Mouse (Mus musculus) left cerebral cortex, adult 18-20 months (tissue): ENCODE results near the gene Iapp. TPM values are rescaled to one million over a fixed set of nuclear protein-coding genes. Genes with fewer than 3 reads are reported as not detected.
"Not testable (repeated sequence)": the region's sequence is repeated elsewhere in the genome, so short reads cannot be mapped to it uniquely, and the experiment has no call there.

Experiments
- DNase-seq, 2 experiments: peaks; one replicate each; pipeline ENCODE4 v3.0.0; 2021 to 2022; ENCODE audit warnings: low spot score in 2 of 2, mixed read lengths in 1 of 2
- long read RNA-seq, 2 experiments: library from polyadenylated mRNA; stranded (forward); transcript quantifications; one replicate each; pipeline ENCODE4 v2.0.0; 2021
- total RNA-seq, 2 experiments: library from RNA; stranded (reverse); gene quantifications; 2 replicates each; pipeline ENCODE4 v1.2.3; 2021

Gene Iapp
- total RNA-seq: not detected
- long read RNA-seq, experiment 1: 0 reads
- long read RNA-seq, experiment 2: 0 reads

DNA sequence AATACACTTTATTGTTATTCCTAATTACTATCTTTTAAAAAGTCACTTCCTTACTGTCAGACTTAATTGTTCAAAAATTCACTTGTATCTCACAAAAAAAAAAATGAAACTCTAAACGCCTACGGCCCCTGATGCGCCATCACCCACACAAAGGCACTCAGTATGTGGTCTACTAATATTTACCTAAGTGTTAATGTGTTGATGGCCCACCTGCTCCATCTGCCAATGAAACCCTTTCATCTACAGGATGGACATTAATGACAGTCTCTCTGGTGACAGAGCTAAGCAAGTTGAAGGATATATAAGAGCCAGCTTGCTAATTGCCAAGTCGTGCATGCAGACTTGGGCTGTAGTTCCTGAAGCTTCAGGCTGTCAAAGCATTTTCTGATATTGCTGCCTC lies at the start of gene Iapp:
Gene Iapp, plus strand, starts transcription at position 326 of the 400 bp plus-strand sequence.
- DNase-seq: no peak

- not testable (repeated sequence) for DNase-seq
Observed at GRCm38 (mm10) chr6:142250738-142251307, 47.4 kb upstream of the Iapp start.

- DNase-seq: no peak
Observed at GRCm38 (mm10) chr6:142275721-142276442, 22.3 kb upstream of the Iapp start.

GRCm38 (mm10) chr6:142289413-142290118 lies 8.7 kb upstream of the Iapp start:
- no peak for DNase-seq

GRCm38 (mm10) chr6:142305076-142305475 lies 6.9 kb downstream of the Iapp start:
- no peak for DNase-seq

DNA sequence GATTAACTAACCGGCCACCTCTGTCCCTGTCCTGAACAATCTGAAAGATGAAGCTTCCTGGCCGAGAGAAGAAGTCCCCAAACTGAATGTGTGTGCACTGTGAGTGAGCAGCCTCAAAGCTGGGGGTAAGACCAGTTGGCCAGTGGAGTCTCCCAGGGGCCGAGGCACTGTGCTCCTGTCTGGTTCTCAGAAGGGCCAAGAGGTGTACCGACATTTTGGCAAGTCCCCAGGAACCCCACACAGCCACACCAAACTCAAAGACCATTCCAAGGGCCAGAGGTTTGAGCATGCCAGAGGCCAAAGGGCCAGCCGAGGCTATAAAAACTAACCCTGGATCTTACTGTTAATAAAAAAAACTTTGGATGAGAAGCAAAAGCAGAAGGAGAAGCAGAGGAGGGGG lies 16.1 kb downstream of the Iapp start:
- no peak for DNase-seq

GRCm38 (mm10) chr6:142317106-142317505 lies 18.9 kb downstream of the Iapp start:
- DNase-seq: no peak

GRCm38 (mm10) chr6:142322881-142323280 lies 24.7 kb downstream of the Iapp start, which contains the start of gene Slco1a5:
Gene Slco1a5 (minus strand): TSS chr6:142322981.
- DNase-seq: no peak

GRCm38 (mm10) chr6:142326598-142326997 lies 28.4 kb downstream of the Iapp start:
- DNase-seq: no peak

GRCm38 (mm10) chr6:142329201-142329600 lies 31.0 kb downstream of the Iapp start:
- no peak for DNase-seq

DNA sequence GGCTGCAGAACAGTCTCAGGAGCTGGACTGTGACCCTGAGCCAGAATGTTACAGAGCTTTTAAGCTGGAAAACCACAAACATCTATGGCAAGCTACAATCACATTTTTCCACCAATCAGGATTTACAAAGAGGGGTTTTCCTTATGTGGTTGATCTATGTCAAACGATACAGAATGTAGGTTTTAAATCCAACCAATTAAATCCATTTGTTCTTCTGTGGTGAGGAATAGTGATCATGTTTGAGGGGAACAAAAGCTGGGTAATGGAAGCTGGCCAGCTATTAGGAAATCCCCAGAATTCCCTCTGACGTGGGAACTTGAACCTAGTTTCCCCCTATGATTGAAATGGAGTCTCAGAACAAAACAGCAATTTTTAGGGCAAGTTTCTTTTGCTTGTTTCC lies 40.7 kb downstream of the Iapp start:
- no peak for DNase-seq

DNA sequence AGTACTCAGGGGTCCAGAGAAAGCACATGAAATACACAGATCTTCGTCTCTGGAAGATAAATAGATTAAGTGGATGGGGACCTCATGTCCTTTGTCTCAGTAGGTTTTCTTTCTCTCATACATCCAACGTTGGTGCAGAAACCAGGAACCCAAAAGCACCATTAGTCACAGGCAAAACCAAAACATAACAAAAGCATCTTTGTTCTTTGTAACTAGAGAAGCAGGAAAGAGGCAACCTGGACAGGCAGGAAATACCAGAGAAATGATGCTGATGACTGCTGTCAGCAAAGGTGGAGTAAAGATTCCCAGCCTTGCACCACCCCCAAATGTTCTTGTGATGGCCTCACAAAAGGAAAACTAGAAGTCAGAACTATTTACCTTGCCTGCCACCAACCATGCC lies 41.4 kb downstream of the Iapp start:
- no peak for DNase-seq

GRCm38 (mm10) chr6:142343561-142343960 lies 45.3 kb downstream of the Iapp start:
- DNase-seq: peak; percentile 26 to 53

- DNase-seq: peak; percentile 86 to 90
Observed at GRCm38 (mm10) chr6:142345440-142346038, 47.3 kb downstream of the Iapp start, which contains the start of gene Pyroxd1. Gene Pyroxd1 (plus strand): TSS chr6:142345654.

GRCm38 (mm10) chr6:142346181-142347110 lies 48.2 kb downstream of the Iapp start:
- DNase-seq: no peak

GRCm38 (mm10) chr6:142347431-142348385 lies 49.5 kb downstream of the Iapp start:
- no peak for DNase-seq

- not testable (repeated sequence) for DNase-seq
Observed at GRCm38 (mm10) chr6:142352099-142352498, 53.9 kb downstream of the Iapp start.
